Mouse (Mus musculus): ENCODE measurements around the gene Bsdc1. TPM values are rescaled to one million over a fixed set of nuclear protein-coding genes. Genes with fewer than 3 reads are reported as not detected.

Gene Bsdc1
- total and polyA plus RNA-seq, 2 experiments from 2014 or later: 18.7 to 58.4 TPM

DNA sequence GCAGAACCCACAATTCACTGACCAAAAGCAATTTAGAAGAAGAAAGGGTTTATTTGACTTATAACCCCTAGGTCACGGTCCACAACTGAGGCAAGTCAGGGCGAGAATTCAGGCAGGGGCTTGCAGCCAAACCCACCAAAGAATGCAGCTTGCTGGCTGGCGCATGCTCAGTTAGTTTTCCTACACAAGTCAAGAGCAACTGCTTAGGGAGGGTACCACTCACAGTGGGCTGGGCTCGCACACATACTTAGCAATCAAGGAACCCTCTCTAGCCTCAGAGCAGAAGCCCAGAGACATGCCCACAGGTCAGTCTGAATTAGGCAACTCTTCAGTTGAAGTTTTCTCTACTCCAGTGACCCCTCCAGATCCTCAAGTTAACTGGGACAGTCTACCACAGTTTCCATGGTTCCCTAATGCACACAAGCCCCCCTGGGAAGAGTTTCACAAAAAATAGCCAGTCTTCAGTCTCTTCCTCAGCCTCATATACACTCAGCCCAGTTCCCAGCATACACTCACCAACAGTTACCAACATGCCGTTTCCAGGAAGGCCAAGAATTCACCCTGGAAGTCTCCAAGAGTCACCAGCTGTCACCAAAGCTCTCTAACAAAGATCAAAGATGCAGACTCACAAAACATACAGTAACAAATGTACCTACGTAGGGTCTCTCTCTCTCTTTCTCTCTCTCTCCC, 49.5 kb downstream of the Bsdc1 start:
- Histone ChIP-seq H3K27me3 (ENCODE audit: control insufficient read depth, insufficient read depth, low read length) (no peaks in the 10 kb centered on the region), H3K36me3 (replicated peaks; ENCODE audit: control insufficient read depth, insufficient read depth, low read length) (no peaks in the 10 kb centered on the region), H3K9me3 (replicated peaks; ENCODE audit: control insufficient read depth, low read length) (no peaks in the 10 kb centered on the region), H3K4me3 (ENCODE audit: low read depth, low read length) (no peak overlapping the region), H3K4me1 (ENCODE audit: control insufficient read depth, insufficient read depth) (peaks cover 16% of the 10 kb centered on the region), H3K4me2 (ENCODE audit: low read depth, low read length) (no peak overlapping the region), H3K9ac (replicated peaks; ENCODE audit: low read depth, low read length) (no peak overlapping the region), H3K27ac (ENCODE audit: low read depth) (no peak overlapping the region; the same call in 1 of the 2 replicates)
- no peak for TF ChIP-seq EP300 (IDR thresholded peaks at IDR 0.05; ENCODE audit: low read depth)
- no peak for TF ChIP-seq CTCF (IDR thresholded peaks at IDR 0.05; ENCODE audit: low read depth)
- DNase-seq (ENCODE audit: low spot score): no peak
- ATAC-seq (ENCODE audit: insufficient read depth, low read depth): no peak
- WGBS: 74% methylated on average over 6 of the region's 6 CpGs

DNA sequence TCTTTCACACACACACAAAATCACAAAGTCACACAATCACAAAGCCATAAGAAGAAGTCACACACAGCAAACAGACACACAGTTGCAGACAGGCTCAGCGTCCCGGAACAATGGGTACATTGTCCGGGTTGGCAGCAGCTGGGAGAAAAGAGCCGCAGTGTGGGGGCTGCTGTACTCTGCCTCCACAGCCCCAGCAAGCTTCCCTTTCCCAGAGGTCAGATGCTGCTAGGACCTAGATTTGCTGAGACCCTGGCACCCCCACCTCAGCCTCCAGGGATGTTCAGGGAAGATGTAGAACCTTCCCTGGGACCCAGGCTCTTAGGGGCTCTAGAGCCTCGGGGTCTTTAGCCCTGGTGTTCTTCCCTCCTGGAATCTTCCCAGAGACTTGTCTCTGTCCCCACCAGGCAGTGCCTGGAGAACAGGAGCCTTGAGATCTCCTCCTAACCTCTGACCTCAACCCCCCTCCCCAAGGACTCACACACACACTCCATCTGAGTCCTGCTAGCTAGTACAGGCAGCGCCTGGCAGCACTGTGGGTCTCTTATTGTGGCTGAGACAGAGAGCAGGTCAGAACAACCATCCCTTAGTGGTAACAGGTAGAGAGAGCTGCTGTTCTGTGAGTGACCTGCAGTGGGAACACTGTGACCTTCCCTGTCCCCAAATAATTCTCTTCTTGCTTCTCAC, 50.2 kb downstream of the Bsdc1 start:
- TF ChIP-seq EP300 (IDR thresholded peaks at IDR 0.05; ENCODE audit: low read depth) (no peak), CTCF (IDR thresholded peaks at IDR 0.05; ENCODE audit: low read depth) (no peak)
- 58% methylated on average over 6 of the region's 6 CpGs for WGBS
- DNase-seq (ENCODE audit: low spot score) (no peak), ATAC-seq (ENCODE audit: insufficient read depth, low read depth) (no peak)
- Histone ChIP-seq H3K27me3 (ENCODE audit: control insufficient read depth, insufficient read depth, low read length) (no peaks in the 10 kb centered on the region), H3K4me3 (ENCODE audit: low read depth, low read length) (no peak overlapping the region), H3K36me3 (replicated peaks; ENCODE audit: control insufficient read depth, insufficient read depth, low read length) (peaks cover 1% of the 10 kb centered on the region), H3K4me2 (ENCODE audit: low read depth, low read length) (no peak overlapping the region), H3K9me3 (replicated peaks; ENCODE audit: control insufficient read depth, low read length) (no peaks in the 10 kb centered on the region), H3K27ac (ENCODE audit: low read depth) (no peak overlapping the region; the same call in 1 of the 2 replicates), H3K9ac (replicated peaks; ENCODE audit: low read depth, low read length) (no peak overlapping the region), H3K4me1 (ENCODE audit: control insufficient read depth, insufficient read depth) (peaks cover 16% of the 10 kb centered on the region)

DNA sequence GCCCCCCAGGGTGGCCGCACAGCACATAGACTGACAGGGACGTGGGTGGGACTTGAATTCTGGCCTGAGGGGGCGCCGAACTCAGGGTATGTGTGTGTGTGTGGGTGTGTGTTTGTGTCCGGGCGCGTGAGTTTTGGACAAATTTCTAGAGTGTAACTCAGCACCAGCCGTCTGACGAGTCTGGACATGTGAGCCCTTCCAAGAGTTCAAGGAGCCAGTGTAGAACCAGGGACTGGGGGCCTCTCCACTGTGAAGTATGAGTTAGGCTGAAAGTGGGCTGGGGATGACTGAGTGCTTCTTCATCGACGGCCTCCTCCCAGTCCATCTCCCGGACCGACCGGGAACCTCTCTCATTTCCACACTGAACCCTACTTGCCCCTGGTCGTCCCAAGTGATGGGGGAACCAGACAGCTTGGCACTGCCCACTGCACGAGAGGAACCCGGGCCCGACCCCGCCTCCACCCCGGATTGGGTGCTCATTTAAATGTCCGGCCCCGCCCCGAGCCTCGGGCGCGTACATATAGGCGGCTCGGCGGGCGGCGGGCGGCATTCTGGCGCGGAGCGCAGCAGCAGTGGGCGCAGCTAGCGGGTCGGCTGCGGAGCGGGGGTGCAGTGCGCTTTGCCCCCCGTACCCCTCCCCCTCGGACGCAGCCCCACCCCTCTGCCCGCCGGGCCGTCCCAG, 51.8 kb downstream of the Bsdc1 start, which contains the start of gene Marcksl1:
Gene Marcksl1, plus strand, starts transcription at position 496 of the 682 bp plus-strand sequence.
- Histone ChIP-seq H3K9me3 (replicated peaks; ENCODE audit: control insufficient read depth, low read length) (no peaks in the 10 kb centered on the region), H3K4me2 (ENCODE audit: low read depth, low read length) (peak within 1 kb of the TSS; percentile 85), H3K36me3 (replicated peaks; ENCODE audit: control insufficient read depth, insufficient read depth, low read length) (peaks cover 18% of the 10 kb centered on the region), H3K27ac (ENCODE audit: low read depth) (peak within 1 kb of the TSS; percentile 90), H3K9ac (replicated peaks; ENCODE audit: low read depth, low read length) (peak within 1 kb of the TSS; percentile 97), H3K27me3 (ENCODE audit: control insufficient read depth, insufficient read depth, low read length) (no peaks in the 10 kb centered on the region), H3K4me1 (ENCODE audit: control insufficient read depth, insufficient read depth) (peaks cover 8% of the 10 kb centered on the region), H3K4me3 (ENCODE audit: low read depth, low read length) (peak within 1 kb of the TSS; percentile 94)
- peak; percentile 83 for ATAC-seq (ENCODE audit: insufficient read depth, low read depth)
- 0 out of 2 replicates have a peak, but pooled peaks have one; percentile 37 for TF ChIP-seq EP300 (IDR thresholded peaks at IDR 0.05; ENCODE audit: low read depth)
- TF ChIP-seq CTCF (IDR thresholded peaks at IDR 0.05; ENCODE audit: low read depth): no peak
- peak; percentile 74 for DNase-seq (ENCODE audit: low spot score)
- WGBS: 7% methylated on average over 44 of the region's 47 CpGs

GRCm38 (mm10) chr4:129513891-129514290, 52.5 kb downstream of the Bsdc1 start:
- H3K27me3 ChIP-seq (ENCODE audit: control insufficient read depth, insufficient read depth, low read length): no peaks in the 10 kb centered on the region
- DNase-seq (ENCODE audit: low spot score): no peak
- WGBS: under 1% methylated on average over 44 of the region's 57 CpGs
- peak overlapping the region; percentile 94 for H3K4me3 ChIP-seq (ENCODE audit: low read depth, low read length)
- H3K4me1 ChIP-seq (ENCODE audit: control insufficient read depth, insufficient read depth): peaks cover 2% of the 10 kb centered on the region
- peaks cover 24% of the 10 kb centered on the region for H3K36me3 ChIP-seq (replicated peaks; ENCODE audit: control insufficient read depth, insufficient read depth, low read length)
- TF ChIP-seq EP300 (IDR thresholded peaks at IDR 0.05; ENCODE audit: low read depth) (no peak), CTCF (IDR thresholded peaks at IDR 0.05; ENCODE audit: low read depth) (no peak)
- peak overlapping the region; percentile 90 for H3K27ac ChIP-seq (ENCODE audit: low read depth)
- H3K9me3 ChIP-seq (replicated peaks; ENCODE audit: control insufficient read depth, low read length): no peaks in the 10 kb centered on the region
- ATAC-seq (ENCODE audit: insufficient read depth, low read depth): peak; percentile 42
- H3K4me2 ChIP-seq (ENCODE audit: low read depth, low read length): peak overlapping the region; percentile 85
- H3K9ac ChIP-seq (replicated peaks; ENCODE audit: low read depth, low read length): peak overlapping the region; percentile 97

DNA sequence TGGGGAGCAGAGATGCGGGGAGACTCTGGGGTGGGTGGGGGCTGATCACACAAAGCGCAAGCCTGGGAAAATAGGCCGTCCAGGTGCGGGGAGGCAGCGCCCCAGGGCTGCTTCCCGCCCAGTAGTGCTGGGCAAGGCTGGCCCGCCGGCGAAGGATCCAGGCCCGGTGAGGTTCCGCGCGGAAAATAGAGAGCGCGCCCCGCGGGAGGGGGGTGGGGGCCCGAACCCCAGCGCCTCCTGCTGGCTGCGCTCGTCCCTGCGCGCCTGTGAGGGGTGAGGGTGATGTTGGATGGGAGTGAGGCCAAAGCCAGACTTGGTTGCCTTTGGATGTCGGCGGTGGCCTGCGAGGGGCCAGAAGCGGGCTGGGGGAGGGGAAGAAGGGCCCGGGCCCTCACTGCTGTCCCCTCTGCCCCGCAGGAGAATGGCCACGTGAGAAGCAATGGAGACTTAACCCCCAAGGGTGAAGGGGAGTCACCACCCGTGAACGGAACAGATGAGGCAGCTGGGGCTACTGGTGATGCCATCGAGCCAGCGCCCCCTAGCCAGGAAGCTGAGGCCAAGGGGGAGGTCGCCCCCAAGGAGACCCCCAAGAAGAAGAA, 53.0 kb downstream of the Bsdc1 start:
- under 1% methylated on average over 29 of the region's 35 CpGs for WGBS

More for the DNA sequence above, 53.0 kb downstream of the Bsdc1 start:
- peak overlapping the region; percentile 90 for H3K27ac ChIP-seq (ENCODE audit: low read depth)
- peak overlapping the region; percentile 85 for H3K4me2 ChIP-seq (ENCODE audit: low read depth, low read length)
- no peaks in the 10 kb centered on the region for H3K27me3 ChIP-seq (ENCODE audit: control insufficient read depth, insufficient read depth, low read length)
- no peaks in the 10 kb centered on the region for H3K9me3 ChIP-seq (replicated peaks; ENCODE audit: control insufficient read depth, low read length)
- peak overlapping the region; percentile 97 for H3K9ac ChIP-seq (replicated peaks; ENCODE audit: low read depth, low read length)
- DNase-seq (ENCODE audit: low spot score): no peak
- no peaks in the 10 kb centered on the region; the same call in none of the 2 replicates for H3K4me1 ChIP-seq (ENCODE audit: control insufficient read depth, insufficient read depth)
- H3K36me3 ChIP-seq (replicated peaks; ENCODE audit: control insufficient read depth, insufficient read depth, low read length): peaks cover 26% of the 10 kb centered on the region
- TF ChIP-seq CTCF (IDR thresholded peaks at IDR 0.05; ENCODE audit: low read depth): peak; percentile 78
- TF ChIP-seq EP300 (IDR thresholded peaks at IDR 0.05; ENCODE audit: low read depth): no peak
- peak; percentile 74 for ATAC-seq (ENCODE audit: insufficient read depth, low read depth)
- peak overlapping the region; percentile 94 for H3K4me3 ChIP-seq (ENCODE audit: low read depth, low read length)

Data from heart, postnatal 0 days (tissue).